Mouse (Mus musculus): ENCODE measurements around the gene Mphosph9.

Gene Mphosph9

DNA sequence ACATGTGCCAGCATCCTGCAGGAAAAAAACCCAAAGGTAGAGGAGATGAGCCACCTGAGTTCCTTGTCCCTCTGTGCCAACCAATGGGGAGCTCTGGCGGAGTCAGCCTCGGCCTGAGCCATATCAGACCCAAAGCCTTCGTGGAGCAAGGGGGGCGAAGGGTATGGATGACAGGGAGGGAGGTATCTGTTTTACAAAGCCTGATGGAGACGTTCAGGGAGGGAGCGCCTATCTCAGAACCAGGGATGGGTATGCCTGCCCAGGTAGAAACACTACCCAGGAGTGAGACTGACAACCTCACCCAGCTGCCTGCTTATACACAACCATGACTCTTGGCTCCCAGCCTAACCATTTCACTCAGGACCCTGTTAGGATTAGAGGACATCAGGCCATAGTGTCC lies 111.4 kb downstream of the Mphosph9 start:
- in situ Hi-C loops (cut with MseI, MboI) = no loop called here

DNA sequence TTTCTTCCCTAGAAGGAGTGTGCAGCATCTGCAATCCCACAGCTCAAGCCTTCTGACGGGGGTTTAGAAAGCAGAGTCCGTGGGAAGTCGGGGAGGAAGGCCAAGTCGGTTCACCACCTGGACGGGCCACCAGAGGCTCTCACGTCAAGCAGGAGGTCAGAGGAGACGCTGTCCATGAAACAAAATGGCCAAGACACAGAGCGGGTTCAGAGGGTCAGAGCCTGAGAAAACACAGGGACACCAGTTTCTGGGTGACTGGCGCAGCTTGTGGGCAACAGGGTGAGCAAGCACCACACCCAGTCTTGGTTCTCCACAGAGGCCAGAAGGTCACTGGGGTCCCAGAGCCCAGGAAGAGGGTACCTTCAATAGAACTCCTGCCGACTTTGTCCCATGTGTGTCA lies 112.1 kb downstream of the Mphosph9 start:
- in situ Hi-C loops (cut with MseI, MboI) = no loop called here

DNA sequence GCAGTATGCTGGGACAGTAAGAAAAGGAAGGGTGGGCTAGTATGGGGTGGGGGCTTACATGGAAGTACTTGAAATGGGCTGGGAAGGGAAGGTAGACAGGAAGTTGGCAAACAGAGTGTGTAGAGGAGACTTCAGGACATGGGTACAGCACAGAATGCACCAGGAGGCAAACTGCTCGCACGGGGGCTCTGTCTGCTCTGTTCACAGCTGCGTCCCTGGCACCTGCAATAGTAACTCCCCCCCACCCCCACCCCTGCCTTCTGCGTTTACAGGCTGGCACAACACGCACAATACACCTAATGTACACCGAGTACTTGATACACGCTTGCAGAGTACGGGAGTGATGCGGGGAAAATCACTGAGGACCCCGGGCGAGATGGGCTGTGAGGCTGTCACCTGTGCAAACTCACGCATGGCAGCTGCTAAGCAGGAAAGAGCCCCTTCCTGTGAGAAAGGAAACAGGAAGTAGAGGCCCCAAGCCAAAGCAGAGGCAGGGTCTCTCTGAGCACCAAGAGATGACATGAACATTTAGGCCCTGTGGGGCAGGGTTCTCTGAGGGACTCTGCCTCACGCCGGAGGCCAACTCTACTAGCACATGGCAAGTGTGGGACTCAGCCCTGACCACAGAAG lies 113.1 kb downstream of the Mphosph9 start:
- in situ Hi-C loops (cut with MseI, MboI) = no loop called here

DNA sequence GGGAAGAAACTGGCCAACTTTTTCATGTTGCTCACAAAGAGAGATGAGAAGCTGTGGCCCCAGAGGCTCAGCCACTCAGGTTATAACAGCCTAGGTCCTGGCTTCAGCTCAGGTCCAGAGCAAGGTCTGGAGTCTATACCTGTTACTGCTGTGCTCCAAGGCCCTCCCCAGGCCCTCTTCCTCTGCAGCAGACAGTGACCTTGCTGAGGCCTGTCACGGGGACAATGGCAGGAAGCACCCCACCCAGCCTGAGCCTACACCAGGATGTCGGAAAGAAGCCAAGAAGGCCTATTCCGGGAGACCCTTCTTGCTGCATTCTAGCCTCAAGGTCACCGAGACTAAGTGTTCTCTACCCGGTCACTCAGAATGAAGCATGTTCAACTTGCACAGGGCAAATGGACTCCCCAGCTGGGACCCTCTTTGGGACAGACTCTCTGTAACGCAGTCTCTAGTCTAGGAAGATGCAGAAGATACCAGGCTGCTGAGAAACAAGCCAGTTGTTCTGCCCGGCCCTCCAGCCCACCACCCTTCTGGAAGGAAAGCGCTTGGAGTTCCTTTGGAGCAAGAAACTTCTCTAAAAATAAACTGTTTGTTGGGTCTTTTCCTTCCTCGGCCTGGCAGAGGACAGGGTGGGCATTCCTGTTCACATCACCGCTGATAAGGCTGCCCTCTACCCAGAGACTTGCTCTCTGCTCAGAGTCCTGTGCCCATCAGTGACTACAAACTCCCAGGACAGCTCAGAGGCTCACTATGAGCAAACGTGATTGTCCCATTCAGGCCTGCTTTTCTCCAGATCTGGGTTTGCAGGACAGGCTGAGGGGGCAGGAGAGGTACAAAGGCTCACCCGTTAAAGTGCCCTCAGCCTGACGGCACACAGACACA lies 113.9 kb downstream of the Mphosph9 start:
- in situ Hi-C loops (cut with MseI, MboI) = no loop called here

DNA sequence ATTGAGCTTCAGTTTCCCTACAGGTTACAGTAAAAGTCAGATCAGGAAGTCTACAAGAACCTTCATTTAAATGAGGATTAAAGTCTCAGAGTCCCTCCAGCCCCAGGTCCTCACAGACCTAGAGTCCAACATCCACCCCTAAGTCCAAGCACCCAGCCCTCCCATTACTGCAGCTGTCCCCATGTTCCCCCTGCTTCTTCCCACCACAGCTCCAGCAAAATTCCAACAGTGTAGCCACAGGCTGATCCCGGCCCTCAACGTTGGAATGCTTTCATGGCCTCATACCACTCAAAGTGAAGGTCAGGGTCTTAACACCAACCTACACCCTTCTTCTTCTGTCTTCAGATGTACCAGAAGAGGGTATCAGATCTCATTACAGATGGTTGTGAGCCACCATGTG lies 116.1 kb downstream of the Mphosph9 start:
- in situ Hi-C loops (cut with MseI, MboI) = no loop called here

DNA sequence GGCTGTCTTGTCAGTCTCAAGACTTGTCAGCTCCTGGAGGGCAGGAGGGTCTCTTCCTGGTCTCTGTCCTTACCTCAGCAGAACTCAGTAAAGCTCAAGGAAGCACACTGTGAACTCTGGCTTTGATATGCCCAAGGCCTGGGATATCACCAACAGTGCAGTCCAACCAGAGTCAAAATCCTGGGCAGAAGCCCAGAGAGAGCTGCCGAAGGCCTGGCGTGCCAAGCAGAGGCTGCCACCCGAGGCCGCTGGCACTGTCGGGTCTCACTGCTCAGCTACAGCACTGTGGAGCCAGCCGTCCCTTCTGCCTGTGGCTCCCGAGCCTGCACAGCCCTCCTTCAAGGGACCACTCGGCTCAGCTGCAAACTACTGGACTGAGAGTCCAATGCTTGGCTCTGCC lies 116.5 kb downstream of the Mphosph9 start:
- in situ Hi-C loops (cut with MseI, MboI) = no loop called here

DNA sequence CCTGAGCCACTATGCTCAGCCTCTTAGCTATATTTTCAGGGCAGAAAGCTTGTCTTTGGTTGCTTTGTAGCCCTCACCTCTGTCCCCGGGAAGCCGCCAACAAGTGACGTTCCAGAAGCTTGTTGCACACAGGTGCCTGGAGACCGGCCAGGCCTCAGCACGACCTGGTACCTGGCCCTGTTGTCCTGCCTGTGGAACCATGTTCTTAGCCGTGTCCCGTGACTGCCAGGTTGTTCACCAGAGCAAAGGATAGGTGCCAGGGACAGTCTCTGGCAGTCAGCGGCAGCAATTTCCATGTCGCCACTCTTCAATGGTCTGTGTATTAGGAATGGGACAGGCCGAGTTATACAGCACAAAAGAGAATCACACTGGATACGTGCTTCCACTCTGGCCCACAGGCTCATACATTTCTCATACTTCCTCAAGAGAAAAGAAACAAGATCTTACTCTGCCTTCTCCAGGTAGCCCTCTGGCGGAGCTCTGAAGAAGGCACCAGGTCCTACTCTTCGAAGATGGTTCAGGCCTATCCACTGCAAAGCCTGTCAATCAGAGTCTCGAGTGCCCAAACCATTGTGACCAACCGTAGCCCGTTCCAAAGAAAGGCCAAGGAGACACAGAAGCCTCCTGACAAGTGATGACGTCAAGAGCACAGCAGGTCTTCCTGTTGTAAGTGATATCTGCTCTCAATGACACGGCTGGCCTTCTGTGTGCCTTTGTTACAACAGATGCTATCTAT lies 117.3 kb downstream of the Mphosph9 start:
- in situ Hi-C loops (cut with MseI, MboI) = no loop called here

DNA sequence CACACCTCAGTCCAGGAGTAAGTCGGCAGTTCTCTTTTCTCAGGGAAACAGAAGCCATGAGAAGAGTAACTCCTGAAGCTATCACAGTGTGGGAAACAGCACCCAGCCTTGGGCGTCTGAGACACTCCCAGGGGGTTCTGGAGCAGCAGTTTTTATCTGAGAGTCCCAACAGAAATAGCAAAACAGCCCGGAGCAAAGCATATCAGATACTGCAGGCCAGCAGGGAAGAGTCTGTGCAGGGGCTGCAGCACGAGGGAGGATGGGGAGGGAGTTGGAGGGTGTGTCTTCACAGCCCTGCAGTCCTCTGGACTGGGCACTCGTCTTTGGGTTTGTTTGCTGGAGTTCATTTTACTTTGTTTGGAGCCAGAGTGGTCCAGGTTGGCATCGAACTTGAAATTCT lies 117.9 kb downstream of the Mphosph9 start:
- in situ Hi-C loops (cut with MseI, MboI) = no loop called here

DNA sequence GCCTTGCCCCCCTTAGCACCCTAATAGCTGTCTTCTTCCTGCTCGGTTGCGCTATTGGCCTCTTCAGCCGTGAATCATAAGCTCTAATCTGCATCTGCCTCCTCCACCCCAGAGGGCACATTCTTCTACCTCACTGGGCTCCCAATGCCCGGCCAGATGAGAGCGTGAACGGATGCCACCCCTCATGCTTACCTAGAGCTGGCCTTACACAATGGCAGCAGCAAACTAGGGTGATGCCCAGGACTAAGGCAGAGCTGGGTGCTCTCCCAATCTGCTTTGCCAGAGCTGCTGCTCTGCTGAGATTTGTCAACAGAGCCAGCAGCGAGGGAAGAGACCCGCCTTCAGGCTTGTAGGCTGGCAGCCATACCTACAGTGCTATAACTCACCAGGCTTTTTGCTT lies 119.7 kb downstream of the Mphosph9 start:
- in situ Hi-C loops (cut with MseI, MboI) = no loop called here

DNA sequence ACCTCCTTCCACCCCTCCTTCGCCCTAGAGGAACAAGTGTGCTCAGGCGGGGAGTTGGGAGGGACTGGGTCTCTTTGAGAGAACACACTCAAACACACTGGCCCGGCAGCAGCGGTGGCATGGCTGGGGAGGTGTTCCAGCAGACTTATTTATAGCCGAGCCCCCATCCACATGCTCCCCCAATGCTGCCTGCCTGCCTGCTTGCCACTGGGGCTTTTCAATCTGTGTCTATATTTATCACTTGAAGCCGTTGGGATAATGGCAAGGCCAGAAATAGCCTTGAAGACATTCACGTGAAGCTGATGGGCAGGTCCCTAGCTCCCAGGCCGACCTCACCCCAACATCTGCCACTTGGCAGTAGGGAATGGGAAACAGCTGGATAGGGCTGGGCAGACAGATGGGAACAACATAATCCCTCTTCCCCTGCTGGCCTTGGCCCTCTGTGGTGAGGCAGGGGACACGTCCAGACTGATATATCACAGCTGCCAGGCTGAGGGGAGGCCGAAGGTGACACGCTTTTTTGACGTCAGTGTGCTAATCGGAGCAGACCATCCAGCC lies 121.2 kb downstream of the Mphosph9 start:
- in situ Hi-C loops (cut with MseI, MboI) = no loop called here

DNA sequence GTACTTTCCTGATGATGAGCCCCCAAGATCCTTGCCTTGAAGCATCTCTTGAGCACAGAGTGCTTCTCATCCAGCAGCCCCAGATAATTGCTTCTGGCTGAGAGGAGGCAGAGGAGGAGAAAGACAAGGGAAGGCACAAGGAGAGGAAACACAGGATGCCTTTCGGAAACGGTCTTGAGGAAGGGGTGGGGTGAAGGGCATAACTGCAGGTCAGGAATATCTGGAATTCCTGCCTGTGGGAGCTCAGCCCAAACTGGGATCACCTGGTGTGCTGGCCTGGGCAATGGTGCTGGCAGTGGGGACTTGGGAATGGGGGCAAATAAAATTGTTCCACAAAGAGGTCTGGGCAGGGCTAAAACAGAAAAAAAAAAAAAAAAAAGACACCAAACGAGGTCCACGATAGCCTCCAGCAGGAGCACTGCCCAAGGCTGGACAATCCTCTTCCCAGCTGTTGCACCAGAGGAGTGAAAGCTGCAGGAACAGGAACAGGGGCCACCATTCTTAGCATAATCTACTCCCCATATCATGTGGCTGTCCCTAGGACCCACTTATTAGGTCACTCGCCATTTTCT lies 121.9 kb downstream of the Mphosph9 start:
- in situ Hi-C loops (cut with MseI, MboI) = no loop called here

DNA sequence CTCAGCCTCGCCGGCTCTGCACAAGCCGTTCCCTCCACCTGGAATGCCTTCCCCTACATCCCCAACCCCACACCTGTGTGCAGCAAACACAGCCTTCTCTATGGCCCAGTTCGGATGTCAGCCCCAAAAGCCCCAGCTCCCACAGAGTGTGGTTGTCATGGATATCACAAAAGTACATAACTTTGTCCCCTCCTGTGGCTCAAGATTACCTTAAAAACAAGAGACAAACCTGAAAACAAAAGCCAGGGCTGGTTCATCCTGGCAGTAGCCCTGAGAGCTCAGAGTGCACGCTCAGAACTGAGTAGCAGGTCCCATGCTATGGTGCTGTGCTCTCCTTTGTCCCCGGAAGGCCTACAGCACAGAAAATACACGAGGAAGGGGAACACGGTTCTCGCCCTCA lies 122.6 kb downstream of the Mphosph9 start:
- in situ Hi-C loops (cut with MseI, MboI) = no loop called here

DNA sequence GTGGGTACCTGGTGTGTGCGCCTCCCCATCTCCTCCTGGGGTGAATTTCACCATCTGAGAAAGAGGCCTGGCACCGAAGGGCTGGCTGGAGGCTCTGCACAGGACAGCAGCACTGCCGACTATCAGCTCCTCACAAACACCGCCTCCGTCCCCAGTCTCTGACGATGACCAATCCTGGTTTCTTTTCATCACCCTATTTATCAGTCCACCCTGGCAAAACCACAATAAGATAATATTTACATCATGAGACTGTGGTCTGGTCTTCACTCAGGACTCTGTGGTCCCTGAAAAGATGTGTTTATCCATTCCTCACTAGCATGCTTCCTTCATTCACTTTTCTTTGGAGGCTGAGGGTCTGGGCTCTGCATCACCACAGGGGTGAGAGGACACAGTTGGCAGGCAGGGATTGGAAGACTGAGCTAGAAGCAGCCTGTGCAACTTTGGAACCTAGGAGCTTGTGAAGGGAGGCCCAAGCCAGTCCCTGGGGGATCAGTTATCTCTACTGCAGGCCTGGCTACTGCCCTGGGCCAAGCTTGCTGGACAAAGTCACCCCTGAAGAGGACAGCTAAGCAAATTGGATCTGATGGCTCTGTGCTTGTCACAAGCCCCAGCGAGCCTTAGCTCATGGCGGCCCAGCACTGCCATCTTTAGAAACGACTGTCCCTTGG lies 123.5 kb downstream of the Mphosph9 start:
- in situ Hi-C loops (cut with MseI, MboI) = no loop called here

DNA sequence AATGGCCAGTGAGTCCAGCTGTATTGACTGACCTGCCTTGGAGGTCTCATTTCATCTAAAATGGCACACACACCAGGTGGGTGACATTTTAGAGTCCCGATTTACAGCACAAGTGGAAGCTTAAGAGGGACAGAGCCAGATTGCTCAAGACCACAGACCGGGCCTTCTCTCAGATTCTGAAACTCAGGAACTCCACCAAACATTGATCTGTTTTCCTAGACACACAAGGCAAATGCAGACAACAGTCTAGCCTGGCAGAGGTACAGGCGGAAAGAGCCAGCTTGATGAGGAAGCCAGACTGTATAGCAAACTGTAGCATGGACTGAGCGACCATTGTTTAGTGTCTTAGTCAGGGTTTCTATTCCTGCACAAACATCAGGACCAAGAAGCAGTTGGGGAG lies 124.5 kb downstream of the Mphosph9 start:
- in situ Hi-C loops (cut with MseI, MboI) = no loop called here

DNA sequence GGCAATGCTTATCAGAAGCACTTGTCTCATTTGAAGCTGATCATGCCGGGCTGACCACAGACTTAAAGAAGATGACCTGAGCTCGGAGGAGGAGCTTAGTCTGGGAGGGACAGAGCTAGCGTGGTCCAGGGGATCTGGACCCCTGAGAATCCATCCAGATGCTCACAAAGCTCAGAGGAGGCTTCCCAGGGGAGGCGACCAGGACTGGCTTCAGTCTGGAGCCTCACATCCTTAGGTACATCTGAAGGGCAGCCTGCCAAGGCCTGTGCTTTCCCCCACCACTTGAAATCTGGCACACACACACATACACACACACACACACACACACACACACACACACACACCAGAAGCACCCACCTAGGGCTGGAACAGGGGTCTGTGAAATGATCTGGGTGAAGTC lies 125.7 kb downstream of the Mphosph9 start:
- in situ Hi-C loops (cut with MseI, MboI) = no loop called here

DNA sequence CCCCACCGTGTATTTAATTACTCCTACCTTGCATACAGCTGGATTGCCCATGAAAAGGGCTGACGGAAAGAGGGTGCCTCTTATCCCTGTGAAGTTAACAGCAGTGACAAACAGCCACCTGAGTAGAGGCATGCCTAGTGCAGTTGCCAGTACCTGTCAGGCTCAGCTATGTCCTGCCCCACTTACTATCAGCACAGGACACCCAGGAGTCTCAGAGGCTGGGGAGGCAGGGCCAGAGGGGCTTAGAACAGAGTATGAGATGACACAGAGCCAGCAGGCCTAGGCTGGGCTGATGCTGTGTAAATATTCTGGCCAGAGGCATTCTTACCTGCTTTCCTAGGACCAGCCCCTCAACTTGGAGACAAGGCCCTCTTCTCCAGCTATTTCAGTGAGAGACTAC lies 126.2 kb downstream of the Mphosph9 start:
- in situ Hi-C loops (cut with MseI, MboI) = no loop called here

All from mouse trophoblast stem cell (cell line).